Mouse (Mus musculus): ENCODE measurements around the gene Atn1. TPM values are rescaled to one million over a fixed set of nuclear protein-coding genes. Genes with fewer than 3 reads are reported as not detected.
A peak's percentile ranks its signal among the peaks of the same experiment; 100 is the strongest.

Gene Atn1
- total and polyA plus RNA-seq, 3 experiments: 1.6 to 43.2 TPM; not detected in 1

DNA sequence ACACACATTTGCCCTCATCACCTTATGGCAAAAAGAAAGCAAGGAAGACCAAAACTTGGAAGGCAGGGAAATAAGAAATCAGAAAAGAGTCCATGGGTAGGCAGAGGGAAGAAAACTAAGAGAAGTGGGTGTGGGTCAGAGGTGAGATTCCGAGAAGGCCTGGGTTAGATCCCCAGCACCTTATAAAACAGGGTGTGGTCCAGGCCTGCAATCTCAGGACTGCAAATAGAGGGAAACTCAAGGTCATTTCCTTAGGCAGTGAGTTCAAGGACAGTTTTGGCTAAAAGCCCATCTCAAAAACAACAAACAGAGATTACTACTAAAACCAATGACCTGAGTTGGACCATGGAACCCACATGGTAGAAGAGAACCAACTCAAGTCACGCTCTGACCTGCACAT, 2.5 kb downstream of the Atn1 start:
- Histone ChIP-seq H3K4me1 (ENCODE audit: control insufficient read depth in 1 of 2, insufficient read depth in 2 of 2, low read length in 2 of 2) (peaks cover 2 to 28% of the 10 kb centered on the region in 2 experiments; a peak in 3 of 4 replicates), H3K9ac (ENCODE audit: control insufficient read depth, low read depth, low read length, poor library complexity, severe bottlenecking) (no peak overlapping the region), H3K9me3 (replicated peaks; ENCODE audit: insufficient read depth, low read length) (no peaks in the 10 kb centered on the region), H3K79me2 (ENCODE audit: control insufficient read depth, insufficient read depth, low read length, poor library complexity) (peaks cover 14% of the 10 kb centered on the region), H3K27me3 (ENCODE audit: control insufficient read depth in 1 of 2, insufficient read depth in 2 of 2, low read length in 2 of 2) (no peaks in the 10 kb centered on the region), H3K27ac (ENCODE audit: control insufficient read depth, low read depth, low read length) (no peak overlapping the region), H3K36me3 (ENCODE audit: control insufficient read depth in 1 of 2, insufficient read depth in 2 of 2, low read length in 2 of 2) (peaks cover 0 to 2% of the 10 kb centered on the region in 2 experiments; a peak in 1 of 4 replicates), H3K4me3 (ENCODE audit: control insufficient read depth in 1 of 2, insufficient read depth in 1 of 2, low read depth in 2 of 2, low read length in 2 of 2) (no peak overlapping the region)
- TF ChIP-seq JUND (IDR thresholded peaks at IDR 0.05; ENCODE audit: low read depth, low read length) (no peak), CHD2 (IDR thresholded peaks at IDR 0.05; ENCODE audit: low read length) (no peak), ZNF384 (IDR thresholded peaks at IDR 0.05; ENCODE audit: low read depth, low read length) (no peak), TAL1 (IDR thresholded peaks at IDR 0.05; ENCODE audit: low read length) (no peak), TBP (IDR thresholded peaks at IDR 0.05; ENCODE audit: low read depth, low read length) (no peak), KAT2A (conservative IDR thresholded peaks at IDR 0.05; ENCODE audit: low read depth, low read length) (no peak), RCOR1 (IDR thresholded peaks at IDR 0.05; ENCODE audit: low read depth, low read length) (no peak), CHD1 (IDR thresholded peaks at IDR 0.05; ENCODE audit: low read depth, low read length) (no peak), SIN3A (IDR thresholded peaks at IDR 0.05; ENCODE audit: low read length) (no peak)
- DNase-seq (ENCODE audit: low read depth, low spot score): no peak

DNA sequence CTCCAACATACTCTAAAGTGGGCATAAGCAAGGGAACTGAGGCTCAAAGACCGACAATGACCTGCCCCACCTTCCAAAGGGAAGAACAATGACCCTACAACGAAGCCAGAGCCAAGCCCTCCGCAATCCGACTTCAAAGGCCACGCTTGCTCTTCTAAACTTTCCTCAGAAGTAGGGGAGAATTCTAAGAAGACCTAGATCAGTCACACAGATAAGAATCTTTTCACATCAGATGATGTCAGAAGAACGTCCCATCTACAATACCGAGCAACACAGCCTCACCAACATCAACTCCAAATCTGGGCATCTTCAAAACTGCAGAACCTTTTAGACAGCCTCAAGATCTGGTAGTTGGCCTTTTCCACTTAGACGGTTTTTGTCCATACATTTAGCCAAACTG, 5.9 kb downstream of the Atn1 start:
- Histone ChIP-seq H3K9ac (ENCODE audit: control insufficient read depth, low read depth, low read length, poor library complexity, severe bottlenecking) (no peak overlapping the region), H3K4me1 (ENCODE audit: control insufficient read depth in 1 of 2, insufficient read depth in 2 of 2, low read length in 2 of 2) (peaks cover 0 to 7% of the 10 kb centered on the region in 2 experiments; a peak in 1 of 4 replicates), H3K4me3 (ENCODE audit: control insufficient read depth in 1 of 2, insufficient read depth in 1 of 2, low read depth in 2 of 2, low read length in 2 of 2) (no peak overlapping the region), H3K9me3 (replicated peaks; ENCODE audit: insufficient read depth, low read length) (no peaks in the 10 kb centered on the region), H3K27me3 (ENCODE audit: control insufficient read depth in 1 of 2, insufficient read depth in 2 of 2, low read length in 2 of 2) (no peaks in the 10 kb centered on the region), H3K36me3 (ENCODE audit: control insufficient read depth in 1 of 2, insufficient read depth in 2 of 2, low read length in 2 of 2) (no peaks in the 10 kb centered on the region), H3K27ac (ENCODE audit: control insufficient read depth, low read depth, low read length) (no peak overlapping the region), H3K79me2 (ENCODE audit: control insufficient read depth, insufficient read depth, low read length, poor library complexity) (peaks cover 7% of the 10 kb centered on the region)
- DNase-seq (ENCODE audit: low read depth, low spot score): no peak
- TF ChIP-seq MEF2A (IDR thresholded peaks at IDR 0.05; ENCODE audit: extremely low read depth, insufficient replicate concordance, low read depth, low read length, poor library complexity, severe bottlenecking) (no peak), MYB (IDR thresholded peaks at IDR 0.05; ENCODE audit: low read depth, low read length) (no peak)

DNA sequence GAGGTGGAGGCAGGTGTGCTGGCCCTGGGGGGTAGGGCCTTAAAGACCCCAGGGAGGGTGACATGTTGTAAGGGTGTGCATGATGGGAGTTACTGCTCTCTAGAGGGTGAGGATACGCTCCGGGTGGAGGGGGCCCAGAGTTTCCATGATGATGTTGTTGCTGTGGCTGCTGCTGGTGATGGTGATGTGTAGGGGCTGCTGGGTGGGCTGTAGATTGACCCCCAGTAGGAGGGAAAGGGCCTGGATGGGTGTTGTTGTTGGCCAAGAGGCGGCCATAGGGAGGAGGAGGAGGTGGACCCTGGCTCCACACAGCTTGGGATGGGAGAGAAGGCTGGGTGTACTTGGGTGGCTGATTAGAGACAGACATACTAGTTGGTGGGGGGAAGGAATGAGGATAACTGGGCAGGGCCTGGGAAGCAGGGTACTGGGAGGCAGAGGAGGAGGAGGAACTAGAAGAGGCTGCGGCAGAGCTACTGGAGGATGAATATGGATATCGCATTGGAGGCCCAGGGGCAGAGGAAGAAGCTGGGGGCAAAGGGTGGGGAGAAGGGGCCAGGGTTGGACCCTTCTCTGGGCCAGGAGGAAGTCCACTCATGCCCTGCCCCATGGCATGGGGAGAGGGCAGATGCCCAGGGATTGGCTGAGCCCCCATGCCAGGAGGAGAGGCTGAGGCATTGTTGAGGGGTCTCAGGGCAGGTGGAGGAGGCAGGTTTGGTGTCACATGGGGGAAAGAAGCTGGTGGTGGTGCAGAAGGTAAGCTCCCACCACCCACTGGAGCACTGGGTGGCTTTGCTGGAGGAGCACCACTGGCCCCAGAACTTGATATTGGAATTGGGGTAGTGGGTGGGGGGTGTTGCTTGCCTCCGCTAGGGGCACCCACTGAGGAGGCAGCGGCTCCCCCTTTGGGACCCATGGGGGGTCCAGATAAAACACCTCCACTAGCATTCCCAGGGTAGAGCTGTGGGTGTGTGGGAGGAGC, 9.4 kb downstream of the Atn1 start:
- H3K4me3 ChIP-seq (ENCODE audit: control insufficient read depth in 1 of 2, insufficient read depth in 1 of 2, low read depth in 2 of 2, low read length in 2 of 2): no peak overlapping the region
- H3K36me3 ChIP-seq (ENCODE audit: control insufficient read depth in 1 of 2, insufficient read depth in 2 of 2, low read length in 2 of 2): peaks cover 0 to under 1% of the 10 kb centered on the region in 2 experiments; a peak in 2 of 4 replicates
- H3K27me3 ChIP-seq (ENCODE audit: control insufficient read depth in 1 of 2, insufficient read depth in 2 of 2, low read length in 2 of 2): no peaks in the 10 kb centered on the region
- H3K27ac ChIP-seq (ENCODE audit: control insufficient read depth, low read depth, low read length): no peak overlapping the region
- H3K9ac ChIP-seq (ENCODE audit: control insufficient read depth, low read depth, low read length, poor library complexity, severe bottlenecking): peak overlapping the region; percentile 80
- H3K9me3 ChIP-seq (replicated peaks; ENCODE audit: insufficient read depth, low read length): no peaks in the 10 kb centered on the region
- peaks cover 0 to 2% of the 10 kb centered on the region in 2 experiments; a peak in 1 of 4 replicates for H3K4me1 ChIP-seq (ENCODE audit: control insufficient read depth in 1 of 2, insufficient read depth in 2 of 2, low read length in 2 of 2)
- H3K79me2 ChIP-seq (ENCODE audit: control insufficient read depth, insufficient read depth, low read length, poor library complexity): peaks cover 1% of the 10 kb centered on the region; the same call in 1 of the 2 replicates
- DNase-seq (ENCODE audit: low read depth, low spot score): no peak
- TF ChIP-seq NRF1 (IDR thresholded peaks at IDR 0.05; ENCODE audit: insufficient read depth, low read depth, low read length, poor library complexity, severe bottlenecking) (no peak), UBTF (IDR thresholded peaks at IDR 0.05; ENCODE audit: borderline replicate concordance, insufficient read depth, low read depth, low read length) (no peak), MXI1 (IDR thresholded peaks at IDR 0.05; ENCODE audit: low read depth, low read length) (no peak), NELFE (IDR thresholded peaks at IDR 0.05; ENCODE audit: low read depth, low read length) (no peak), SIN3A (IDR thresholded peaks at IDR 0.05; ENCODE audit: low read length) (no peak), CHD2 (IDR thresholded peaks at IDR 0.05; ENCODE audit: low read length) (no peak), GATA1 (IDR thresholded peaks at IDR 0.05; ENCODE audit: low read depth, low read length) (no peak), ZMIZ1 (IDR thresholded peaks at IDR 0.05; ENCODE audit: low read depth, low read length) (no peak), KAT2A (conservative IDR thresholded peaks at IDR 0.05; ENCODE audit: low read depth, low read length) (no peak), ELF1 (IDR thresholded peaks at IDR 0.05; ENCODE audit: low read depth, low read length) (no peak), POLR2A (IDR thresholded peaks at IDR 0.05; ENCODE audit: control insufficient read depth in 1 of 2, insufficient read depth in 1 of 2, low read depth in 1 of 2, low read length in 2 of 2, poor library complexity in 1 of 2) (no peak), BHLHE40 (IDR thresholded peaks at IDR 0.05; ENCODE audit: borderline replicate concordance, low read depth, low read length) (no peak)
